Mouse (Mus musculus) MEL (cell line): Measurements from ENCODE around the gene Unc45b. TPM values are rescaled to one million over a fixed set of nuclear protein-coding genes. Genes with fewer than 3 reads are reported as not detected.

Experiments used
- DNase-seq: peaks from one replicate; pipeline ENCODE4 v3.0.0; 2011; ENCODE audit warnings: low read depth, low spot score
- H3K27ac ChIP-seq: 2 replicates; pipeline ENCODE4 v1.5.1; 2012; ENCODE audit warnings: low read depth, mild to moderate bottlenecking, control low read depth, low read length, moderate library complexity; ENCODE audit not compliant: control insufficient read depth
- H3K27me3 ChIP-seq, 2 experiments: fragments of 150-350 bp in 1 of 2; sonication (generic) in 1 of 2; 2 replicates each; pipeline ENCODE4 v1.6.1; 2012; ENCODE audit warnings: low read length in 2 of 2, mild to moderate bottlenecking in 2 of 2, improper control_type of control experiment in 1 of 2, moderate library complexity in 1 of 2; ENCODE audit not compliant: insufficient read depth in 2 of 2, control insufficient read depth in 1 of 2
- H3K36me3 ChIP-seq, 2 experiments: 2 replicates each; pipeline ENCODE4 v1.6.1; 2012 to 2014; ENCODE audit warnings: low read length in 2 of 2, improper control_type of control experiment in 1 of 2, inconsistent platforms in 1 of 2, mild to moderate bottlenecking in 1 of 2; ENCODE audit not compliant: insufficient read depth in 2 of 2, control insufficient read depth in 1 of 2
- H3K4me1 ChIP-seq, 2 experiments: fragments of 150-350 bp in 1 of 2; sonication (generic) in 1 of 2; 2 replicates each; pipeline ENCODE4 v1.6.1; 2012; ENCODE audit warnings: low read length in 2 of 2, improper control_type of control experiment in 1 of 2, mild to moderate bottlenecking in 1 of 2; ENCODE audit not compliant: insufficient read depth in 2 of 2, control insufficient read depth in 1 of 2
- H3K4me3 ChIP-seq, 2 experiments: fragments of 150-350 bp in 1 of 2; sonication (generic) in 1 of 2; 2 replicates each; pipeline ENCODE4 v1.5.1; 2012; ENCODE audit warnings: low read depth in 2 of 2, low read length in 2 of 2, mild to moderate bottlenecking in 2 of 2, moderate library complexity in 2 of 2, control low read depth in 1 of 2, improper control_type of control experiment in 1 of 2; ENCODE audit not compliant: control insufficient read depth in 1 of 2, insufficient read depth in 1 of 2
- H3K79me2 ChIP-seq: 2 replicates; pipeline ENCODE4 v1.6.1; 2012; ENCODE audit warnings: mild to moderate bottlenecking, low read length, moderate library complexity; ENCODE audit not compliant: control insufficient read depth, poor library complexity, insufficient read depth
- H3K9ac ChIP-seq: 2 replicates; pipeline ENCODE4 v1.6.1; 2012; ENCODE audit warnings: low read depth, mild to moderate bottlenecking, control low read depth, low read length, moderate library complexity; ENCODE audit not compliant: control insufficient read depth, poor library complexity, severe bottlenecking
- H3K9me3 ChIP-seq: fragments of 150-350 bp; sonication (generic); replicated peaks from 2 replicates; pipeline ENCODE4 v1.6.1; 2012; ENCODE audit warnings: mild to moderate bottlenecking, low read length, improper control_type of control experiment, moderate library complexity; ENCODE audit not compliant: insufficient read depth
- CHD2 ChIP-seq: IDR thresholded peaks from 2 replicates; pipeline ENCODE4 v1.6.1; 2011; ENCODE audit warnings: low read length, improper control_type of control experiment
- CTCF ChIP-seq, 3 experiments: IDR thresholded peaks in 2 of 3; conservative IDR thresholded peaks in 1 of 3; 2 replicates each; pipeline ENCODE4 v1.5.1; 2011 to 2012; ENCODE audit warnings: low read length in 3 of 3, low read depth in 2 of 3, mild to moderate bottlenecking in 2 of 3, improper control_type of control experiment in 1 of 3, inconsistent platforms in 1 of 3, mixed read lengths in 1 of 3, moderate library complexity in 1 of 3; ENCODE audit not compliant: control insufficient read depth in 1 of 3, insufficient read depth in 1 of 3, poor library complexity in 1 of 3, severe bottlenecking in 1 of 3
- E2F4 ChIP-seq: IDR thresholded peaks from 2 replicates; pipeline ENCODE4 v1.6.1; 2011; ENCODE audit warnings: low read depth, low read length, improper control_type of control experiment, borderline replicate concordance
- EP300 ChIP-seq, 2 experiments: IDR thresholded peaks; 2 replicates each; pipeline ENCODE4 v1.6.1; 2011; ENCODE audit warnings: improper control_type of control experiment in 2 of 2, low read length in 2 of 2, low read depth in 1 of 2, mild to moderate bottlenecking in 1 of 2
- ETS1 ChIP-seq: IDR thresholded peaks from 2 replicates; pipeline ENCODE4 v1.6.1; 2012; ENCODE audit warnings: low read depth, mild to moderate bottlenecking, inconsistent platforms, low read length, improper control_type of control experiment, moderate library complexity
- GABPA ChIP-seq: IDR thresholded peaks from 2 replicates; pipeline ENCODE4 v1.6.1; 2012; ENCODE audit warnings: low read depth, mild to moderate bottlenecking, inconsistent platforms, low read length, improper control_type of control experiment, moderate library complexity
- JUND ChIP-seq: IDR thresholded peaks from 2 replicates; pipeline ENCODE4 v1.6.1; 2011; ENCODE audit warnings: low read depth, mild to moderate bottlenecking, improper control_type of control experiment, low read length
- KAT2A ChIP-seq: conservative IDR thresholded peaks from 2 replicates; pipeline ENCODE4 v1.6.1; 2012; ENCODE audit warnings: low read depth, low read length, improper control_type of control experiment, inconsistent platforms
- MAFK ChIP-seq: IDR thresholded peaks from 2 replicates; pipeline ENCODE4 v1.6.1; 2011; ENCODE audit warnings: low read depth, mild to moderate bottlenecking, low read length, improper control_type of control experiment, borderline replicate concordance
- MAZ ChIP-seq: IDR thresholded peaks from 2 replicates; pipeline ENCODE4 v1.6.1; 2012; ENCODE audit warnings: low read depth, mild to moderate bottlenecking, inconsistent platforms, low read length, improper control_type of control experiment
- MXI1 ChIP-seq: IDR thresholded peaks from 2 replicates; pipeline ENCODE4 v1.6.1; 2011; ENCODE audit warnings: mild to moderate bottlenecking, low read depth, low read length, improper control_type of control experiment
- MYB ChIP-seq: IDR thresholded peaks from 2 replicates; pipeline ENCODE4 v1.6.1; 2011; ENCODE audit warnings: mild to moderate bottlenecking, low read depth, low read length, improper control_type of control experiment
- MYC ChIP-seq: IDR thresholded peaks from 2 replicates; pipeline ENCODE4 v1.6.1; 2011; ENCODE audit warnings: low read depth, mild to moderate bottlenecking, low read length, improper control_type of control experiment, moderate library complexity
- NRF1 ChIP-seq: IDR thresholded peaks from 2 replicates; pipeline ENCODE4 v1.6.1; 2014; ENCODE audit warnings: low read depth, mild to moderate bottlenecking, inconsistent platforms, low read length, improper control_type of control experiment, moderate library complexity; ENCODE audit not compliant: poor library complexity, insufficient read depth, severe bottlenecking
- POLR2A ChIP-seq, 2 experiments: IDR thresholded peaks; 2 replicates each; pipeline ENCODE4 v1.6.1; 2011 to 2012; ENCODE audit warnings: low read length in 2 of 2, mild to moderate bottlenecking in 2 of 2, control low read depth in 1 of 2, improper control_type of control experiment in 1 of 2, low read depth in 1 of 2, moderate library complexity in 1 of 2; ENCODE audit not compliant: control insufficient read depth in 1 of 2, insufficient read depth in 1 of 2, poor library complexity in 1 of 2
- POLR2AphosphoS2 ChIP-seq: IDR thresholded peaks from 2 replicates; pipeline ENCODE4 v1.6.1; 2011; ENCODE audit warnings: low read length, improper control_type of control experiment
- POLR2AphosphoS5 ChIP-seq: IDR thresholded peaks from 2 replicates; pipeline ENCODE4 v1.6.1; 2012; ENCODE audit warnings: low read depth, borderline replicate concordance, mild to moderate bottlenecking, inconsistent platforms, low read length, moderate library complexity, mixed read lengths
- RCOR1 ChIP-seq: IDR thresholded peaks from 2 replicates; pipeline ENCODE4 v1.6.1; 2012; ENCODE audit warnings: low read depth, mild to moderate bottlenecking, inconsistent platforms, low read length, improper control_type of control experiment
- SIN3A ChIP-seq: IDR thresholded peaks from 2 replicates; pipeline ENCODE4 v1.6.1; 2012; ENCODE audit warnings: low read length, improper control_type of control experiment, inconsistent platforms
- SMC3 ChIP-seq: IDR thresholded peaks from 2 replicates; pipeline ENCODE4 v1.6.1; 2011; ENCODE audit warnings: low read depth, low read length, improper control_type of control experiment
- UBTF ChIP-seq: IDR thresholded peaks from 2 replicates; pipeline ENCODE4 v1.6.1; 2012; ENCODE audit warnings: low read depth, mild to moderate bottlenecking, inconsistent platforms, low read length, improper control_type of control experiment, moderate library complexity, borderline replicate concordance; ENCODE audit not compliant: insufficient read depth
- USF1 ChIP-seq: IDR thresholded peaks from 2 replicates; pipeline ENCODE4 v1.6.1; 2014; ENCODE audit warnings: low read depth, mild to moderate bottlenecking, inconsistent platforms, low read length, improper control_type of control experiment, moderate library complexity
- ZC3H11A ChIP-seq: IDR thresholded peaks from 2 replicates; pipeline ENCODE4 v1.6.1; 2012; ENCODE audit warnings: low read depth, mild to moderate bottlenecking, inconsistent platforms, low read length, improper control_type of control experiment
- ZMIZ1 ChIP-seq: IDR thresholded peaks from 2 replicates; pipeline ENCODE4 v1.6.1; 2012; ENCODE audit warnings: low read depth, mild to moderate bottlenecking, inconsistent platforms, low read length, improper control_type of control experiment, moderate library complexity
- ZNF384 ChIP-seq: IDR thresholded peaks from 2 replicates; pipeline ENCODE4 v1.6.1; 2012; ENCODE audit warnings: low read depth, mild to moderate bottlenecking, inconsistent platforms, low read length, improper control_type of control experiment
- polyA plus RNA-seq, 2 experiments: library from polyadenylated mRNA; stranded (reverse) in 1 of 2; unstranded in 1 of 2; fragments of >175 nt in 1 of 2; fragments of >200 nt in 1 of 2; gene quantifications; 2 replicates each; pipeline versions ENCODE4 v1.2.1 to v1.2.4; 2012; ENCODE audit warnings: low replicate concordance in 2 of 2, low read depth in 1 of 2; ENCODE audit not compliant: insufficient read length in 2 of 2, insufficient read depth in 1 of 2, missing spikeins in 1 of 2
- total RNA-seq: library from RNA; depleted of rRNA; stranded (reverse); fragments of 300-350 nt; gene quantifications from 2 replicates; pipeline ENCODE4 v1.2.3, GENCODE M21; 2012; rRNA removed

Unc45b gene
- total RNA-seq (0.08 TPM in 1 of 2 replicates, not detected in the other), polyA plus RNA-seq (under 1 TPM in 1 of 2 experiments, not detected in 1; 0.29 TPM)

DNA sequence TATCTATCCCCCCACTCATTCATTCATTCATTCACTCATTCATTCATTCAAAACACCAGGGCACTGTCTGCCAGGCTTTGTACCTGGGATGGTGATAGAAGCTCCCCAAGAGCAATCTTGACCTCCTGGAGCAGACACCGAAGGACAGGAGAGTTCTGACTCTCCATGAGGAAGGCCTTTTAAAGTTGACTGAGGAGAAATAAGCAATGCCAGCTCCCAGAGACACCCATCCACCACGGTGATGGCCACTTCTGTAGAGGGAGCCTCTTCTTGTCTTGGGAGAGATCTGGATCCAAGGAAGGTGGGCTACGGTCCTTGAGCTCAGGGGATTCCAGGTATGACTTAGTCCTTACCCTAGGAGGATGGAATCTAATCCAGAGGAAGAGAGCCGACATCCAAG lies at the start of gene Unc45b:
TSS of gene Unc45b (plus strand) at position 301 of the 400 bp plus-strand sequence.
- Histone ChIP-seq H3K36me3 (peaks cover 2 to 17% of the 10 kb centered on the region in 2 experiments), H3K9ac (no peak within 1 kb of the TSS), H3K79me2 (peaks cover 21% of the 10 kb centered on the region), H3K27ac (no peak within 1 kb of the TSS), H3K4me1 (peaks cover 0 to 15% of the 10 kb centered on the region in 2 experiments; a peak in 3 of 4 replicates), H3K9me3 (no peaks in the 10 kb centered on the region), H3K27me3 (peaks cover 0 to 2% of the 10 kb centered on the region in 2 experiments; a peak in 1 of 4 replicates), H3K4me3 (no peak within 1 kb of the TSS)
- TF ChIP-seq MYB (no peak), ETS1 (no peak), ZC3H11A (no peak), SIN3A (no peak), CHD2 (no peak), POLR2A (IDR thresholded peaks at IDR 0.05; ENCODE audit: control insufficient read depth in 1 of 2, insufficient read depth in 1 of 2, low read depth in 1 of 2, low read length in 2 of 2, poor library complexity in 1 of 2) (no peak), RCOR1 (no peak), ZMIZ1 (no peak), USF1 (no peak), MYC (no peak), POLR2AphosphoS5 (no peak), SMC3 (no peak), EP300 (IDR thresholded peaks at IDR 0.05; ENCODE audit: low read depth in 1 of 2, low read length in 2 of 2) (no peak), MAZ (no peak), JUND (no peak), KAT2A (no peak), MAFK (no peak), UBTF (no peak)
- no peak for DNase-seq

- no peak overlapping the region for H3K4me3 ChIP-seq
- TF ChIP-seq ZNF384 (no peak), ZC3H11A (no peak), GABPA (no peak), UBTF (no peak), MYC (no peak), NRF1 (no peak), MXI1 (no peak), E2F4 (no peak), POLR2AphosphoS5 (no peak), KAT2A (no peak), CTCF (IDR thresholded peaks at IDR 0.05 in 2 of 3, conservative IDR thresholded peaks at IDR 0.05 in 1 of 3; ENCODE audit: control insufficient read depth in 1 of 3, insufficient read depth in 1 of 3, low read depth in 2 of 3, low read length in 3 of 3, poor library complexity in 1 of 3, severe bottlenecking in 1 of 3) (no peak), SIN3A (no peak), POLR2AphosphoS2 (no peak)
- no peaks in the 10 kb centered on the region for H3K79me2 ChIP-seq
- H3K36me3 ChIP-seq, result peaks cover 0 to 16% of the 10 kb centered on the region in 2 experiments; a peak in 2 of 4 replicates
- no peak overlapping the region for H3K27ac ChIP-seq
- H3K27me3 ChIP-seq, result no peaks in the 10 kb centered on the region
- H3K9ac ChIP-seq, result no peak overlapping the region
- H3K4me1 ChIP-seq, result peaks cover 14 to 17% of the 10 kb centered on the region in 2 experiments
- no peak for DNase-seq
- no peaks in the 10 kb centered on the region for H3K9me3 ChIP-seq
These were observed 49.6 kb upstream of the Unc45b start for GRCm38 (mm10) chr11:82860759-82861158.
